Mouse (Mus musculus) lung, adult 2 months (tissue): ENCODE data around the gene Ucma.

Source experiments
- CTCF ChIP-seq: fragments of 200-500 bp; IDR thresholded peaks from 2 replicates; pipeline ENCODE4 v1.5.1; 2011; ENCODE audit warnings: mild to moderate bottlenecking, low read length, control low read depth; ENCODE audit not compliant: insufficient read depth
- POLR2A ChIP-seq: fragments of 200-500 bp; IDR thresholded peaks from 2 replicates; pipeline ENCODE4 v1.6.1; 2011; ENCODE audit warnings: low read depth, mild to moderate bottlenecking, control low read depth, low read length, borderline replicate concordance; ENCODE audit errors: extremely low read depth

- TF ChIP-seq CTCF (no peak), POLR2A (no peak)
Observed at GRCm38 (mm10) chr2:5007107-5007506, 31.2 kb downstream of the Ucma start.
